Mouse (Mus musculus) liver, adult 2 months (tissue): Measurements from ENCODE around the gene Atp6v0b.

Experiments
- CTCF ChIP-seq: fragments of 200-500 bp; IDR thresholded peaks from 2 replicates; pipeline ENCODE4 v1.5.1; 2011; ENCODE audit warnings: low read depth, low read length, control low read depth
- POLR2A ChIP-seq: fragments of 200-500 bp; IDR thresholded peaks from 2 replicates; pipeline ENCODE4 v1.6.1; 2011; ENCODE audit warnings: low read length, control low read depth; ENCODE audit not compliant: insufficient read depth; ENCODE audit errors: extremely low read depth

DNA sequence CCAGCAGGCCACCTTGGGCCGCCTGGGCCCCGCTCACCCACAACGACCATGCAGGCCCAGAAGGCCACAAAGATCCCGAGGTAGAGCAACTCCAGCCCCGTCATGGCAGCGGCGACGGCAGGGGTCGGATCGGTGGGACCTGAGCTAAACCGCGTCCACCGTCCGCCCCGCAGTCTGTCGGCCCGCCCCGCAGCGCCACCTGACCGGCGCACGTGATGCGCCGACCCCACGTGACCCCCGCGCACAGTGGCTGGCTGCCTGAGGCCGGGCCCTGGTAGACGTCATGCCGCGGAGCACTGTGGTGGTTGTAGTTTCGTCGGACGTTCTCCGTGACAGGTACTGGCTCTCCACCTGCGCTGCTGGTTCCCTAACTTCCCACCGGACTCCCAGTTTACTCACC lies at the start of gene Atp6v0b:
- TF ChIP-seq POLR2A (peak; percentile 78; the same call in 1 of the 2 replicates), CTCF (no peak)
